ENCODE assay signal across 8 mouse cellular contexts in the genomic region with DNA sequence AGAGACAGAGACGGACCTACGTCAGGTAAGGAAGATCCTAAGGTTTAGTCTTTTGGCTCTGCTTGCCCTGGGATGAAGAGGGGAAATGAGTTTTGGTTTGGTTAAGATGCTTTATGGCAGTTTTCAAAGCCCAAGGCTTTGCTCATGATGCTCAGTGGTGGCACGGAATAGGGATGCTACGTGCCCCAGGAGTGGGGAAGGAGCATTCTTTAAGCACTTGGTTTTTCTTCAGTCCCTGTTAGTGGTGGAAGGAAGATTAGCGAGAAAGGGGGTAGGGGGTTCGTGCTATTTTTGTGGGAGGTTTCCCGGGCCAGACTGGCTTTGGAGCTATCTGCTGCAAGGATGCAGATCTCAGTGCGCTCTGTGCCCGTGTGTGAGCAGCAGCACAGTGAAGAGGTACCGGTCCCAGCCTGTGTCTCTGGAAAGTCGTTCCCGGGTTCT. TPM values are rescaled to one million over a fixed set of nuclear protein-coding genes. Genes with fewer than 3 reads are reported as not detected.
DNase-seq lines count a peak whose midpoint lies in the region; TF ChIP-seq lines count a peak whose summit lies in the region.

No protein-coding gene starts in this region.

- TF ChIP-seq RAD21 in MEL (IDR thresholded peaks at IDR 0.05; ENCODE audit: low read depth, low read length): no peak

- H3K36me3 ChIP-seq in MEL (ENCODE audit: control insufficient read depth in 1 of 2, insufficient read depth in 2 of 2, low read length in 2 of 2): peaks cover 0 to 9% of the 10 kb centered on the region in 2 experiments; a peak in 2 of 4 replicates
- peaks cover 15% of the 10 kb centered on the region for H3K36me3 ChIP-seq in myocyte (ENCODE audit: control insufficient read depth, insufficient read depth)

- no peak overlapping the region for H3K27ac ChIP-seq in MEL (ENCODE audit: control insufficient read depth, low read depth, low read length)

- TF ChIP-seq EP300 in MEL (IDR thresholded peaks at IDR 0.05; ENCODE audit: low read depth in 1 of 2, low read length in 2 of 2): no peak

- peak overlapping the region; percentile 68 to 77 for H3K4me3 ChIP-seq in MEL (ENCODE audit: control insufficient read depth in 1 of 2, insufficient read depth in 1 of 2, low read depth in 2 of 2, low read length in 2 of 2)
- H3K4me3 ChIP-seq in myocyte: peak overlapping the region; percentile 81

- DNase-seq in layer of hippocampus, postnatal 10 days (ENCODE audit: low spot score in 2 of 2): peak; percentile 34 to 37
- DNase-seq in layer of hippocampus, adult 9-10 months (ENCODE audit: low spot score): no peak
- peak; percentile 64 for DNase-seq in MEL (ENCODE audit: low read depth, low spot score)
- DNase-seq in cerebellum, postnatal 36 days: peak; percentile 25 to 52
- DNase-seq in heart, postnatal 4 days: peak; percentile 37
- DNase-seq in left cerebral cortex, postnatal 4 days: peak; percentile 36
- no peak for DNase-seq in yolk sac, embryonic 10.5 days (ENCODE audit: low spot score)

- H3ac ChIP-seq in myocyte (ENCODE audit: control insufficient read depth, insufficient read length): peak overlapping the region; percentile 24

- H3K9ac ChIP-seq in MEL (ENCODE audit: control insufficient read depth, low read depth, low read length, poor library complexity, severe bottlenecking): peak overlapping the region; percentile 61

- TF ChIP-seq CTCF in MEL (IDR thresholded peaks at IDR 0.05 in 2 of 3, conservative IDR thresholded peaks at IDR 0.05 in 1 of 3; ENCODE audit: control insufficient read depth in 1 of 3, insufficient read depth in 1 of 3, low read depth in 2 of 3, low read length in 3 of 3, poor library complexity in 1 of 3, severe bottlenecking in 1 of 3): no peak

- TF ChIP-seq POLR2A in MEL (IDR thresholded peaks at IDR 0.05; ENCODE audit: control insufficient read depth in 1 of 2, insufficient read depth in 1 of 2, low read depth in 1 of 2, low read length in 2 of 2, poor library complexity in 1 of 2): no peak
- no peak for TF ChIP-seq POLR2A in myocyte (IDR thresholded peaks at IDR 0.05; ENCODE audit: insufficient read length, low read depth)

- intact Hi-C loops in left cerebral cortex, postnatal 4 days (cut with DNase I): loop anchor here (10.0 kb wide), 1 partner anchor 200 kb away; no protein-coding TSS in a partner anchor

- H3K79me2 ChIP-seq in MEL (ENCODE audit: control insufficient read depth, insufficient read depth, low read length, poor library complexity) (peaks cover 2% of the 10 kb centered on the region; the same call in 1 of the 2 replicates), myocyte (ENCODE audit: control insufficient read depth, insufficient read depth) (peaks cover 54% of the 10 kb centered on the region)

- peaks cover 6 to 14% of the 10 kb centered on the region in 2 experiments for H3K4me1 ChIP-seq in MEL (ENCODE audit: control insufficient read depth in 1 of 2, insufficient read depth in 2 of 2, low read length in 2 of 2)

- no peaks in the 10 kb centered on the region for H3K9me3 ChIP-seq in MEL (replicated peaks; ENCODE audit: insufficient read depth, low read length)

- peak overlapping the region; percentile 48 for H3K4me2 ChIP-seq in myocyte (ENCODE audit: low read depth)

- H3K27me3 ChIP-seq in MEL (ENCODE audit: control insufficient read depth in 1 of 2, insufficient read depth in 2 of 2, low read length in 2 of 2) (no peaks in the 10 kb centered on the region), myocyte (ENCODE audit: control insufficient read depth, insufficient read depth, insufficient read length) (no peaks in the 10 kb centered on the region)

TF ChIP-seq in MEL, 35 proteins besides CTCF, POLR2A, EP300 and RAD21:
- TF ChIP-seq KAT2A (conservative IDR thresholded peaks at IDR 0.05; ENCODE audit: low read depth, low read length): no peak
- no peak for TF ChIP-seq CHD1 (IDR thresholded peaks at IDR 0.05; ENCODE audit: low read depth, low read length)
- no peak for TF ChIP-seq POLR2AphosphoS2 (IDR thresholded peaks at IDR 0.05; ENCODE audit: low read length)
- no peak for TF ChIP-seq TAL1 (IDR thresholded peaks at IDR 0.05; ENCODE audit: low read length)

TF ChIP-seq in myocyte, 11 proteins besides CTCF, POLR2A, EP300 and RAD21:
- TF ChIP-seq CEBPB (IDR thresholded peaks at IDR 0.05; ENCODE audit: insufficient read depth, poor library complexity, severe bottlenecking) (no peak), TCF12 (IDR thresholded peaks at IDR 0.05; ENCODE audit: insufficient read depth, poor library complexity, severe bottlenecking) (no peak), MYOD1 (IDR thresholded peaks at IDR 0.05; ENCODE audit: control insufficient read depth in 1 of 3, insufficient read length in 2 of 3, low read depth in 2 of 3) (no peak), MAX (IDR thresholded peaks at IDR 0.05; ENCODE audit: low read depth) (no peak), TCF3 (IDR thresholded peaks at IDR 0.05; ENCODE audit: insufficient read length, low read depth) (no peak), E2F4 (IDR thresholded peaks at IDR 0.05; ENCODE audit: insufficient read depth) (no peak), SRF (IDR thresholded peaks at IDR 0.05; ENCODE audit: control insufficient read depth, insufficient read length, low read depth) (no peak), POLR2AphosphoS2 (IDR thresholded peaks at IDR 0.05; ENCODE audit: insufficient read length, low read depth) (no peak), USF1 (IDR thresholded peaks at IDR 0.05; ENCODE audit: low read depth) (no peak), MYOG (IDR thresholded peaks at IDR 0.05; ENCODE audit: control insufficient read depth in 1 of 3, insufficient read depth in 1 of 3, insufficient read length in 2 of 3, low read depth in 2 of 3) (no peak), REST (IDR thresholded peaks at IDR 0.05; ENCODE audit: insufficient read depth, insufficient read length) (no peak)

RNA-seq across cellular contexts. Expression of a gene that starts 0.7 kb away (rescaled TPM):
- total RNA-seq in layer of hippocampus, postnatal 10 days (2021): under 1 TPM in 1 of 2 experiments, not detected in 1; 0.36 TPM
- 0.16 and 0.35 TPM in 2 replicates for total RNA-seq in MEL (2012; rRNA removed)
- polyA plus RNA-seq in MEL (2012; ENCODE audit: insufficient read depth in 1 of 2, insufficient read length in 2 of 2, low read depth in 1 of 2, low replicate concordance in 2 of 2, missing spikeins in 1 of 2): 1 to 10 TPM in 1 of 2 experiments, not detected in 1; 1.1 TPM
- total RNA-seq in heart, postnatal 4 days (2021): 1 to 10 TPM; 1.8 to 2.6 TPM
- total RNA-seq in left cerebral cortex, postnatal 4 days (2021): under 1 TPM in 1 of 2 experiments, not detected in 1; 0.28 TPM
- 3.2 TPM for polyA plus RNA-seq in myocyte (2012; fragmentation: generic; extraction: Trizol)

RNA-seq across cellular contexts. Expression of a gene that starts 21.7 kb away (rescaled TPM):
- 1 to 10 TPM; 2.9 to 3.2 TPM for total RNA-seq in layer of hippocampus, postnatal 10 days (2021)
- total RNA-seq in MEL (2012; rRNA removed): 1.4 TPM in 2 replicates
- polyA plus RNA-seq in MEL (2012; ENCODE audit: insufficient read depth in 1 of 2, insufficient read length in 2 of 2, low read depth in 1 of 2, low replicate concordance in 2 of 2, missing spikeins in 1 of 2) (1 to 10 TPM in 1 of 2 experiments, not detected in 1; 2.3 TPM), myocyte (2012; fragmentation: generic; extraction: Trizol) (14.6 TPM)
- total RNA-seq in heart, postnatal 4 days (2021): 10 to 100 TPM; 11.3 to 13.8 TPM
- 1 to 10 TPM; 3.4 to 4.2 TPM for total RNA-seq in left cerebral cortex, postnatal 4 days (2021)

Comparison
In these comparisons a context has a peak if more than half of its experiments do, and no peak if none do; other contexts are left out.
1. DNase-seq: peak in layer of hippocampus, postnatal 10 days (2 of 2), MEL (single experiment), cerebellum, postnatal 36 days (2 of 2), heart, postnatal 4 days (single experiment) and left cerebral cortex, postnatal 4 days (single experiment); none in layer of hippocampus, adult 9-10 months (single experiment) and yolk sac, embryonic 10.5 days (single experiment).